Mouse (Mus musculus): ENCODE data around the gene Triap1.
A peak's percentile ranks its signal among the peaks of the same experiment; 100 is the strongest.
"Not testable (repeated sequence)": the region's sequence is repeated elsewhere in the genome, so short reads cannot be mapped to it uniquely, and the experiment has no call there.

Triap1 gene

GRCm38 (mm10) chr5:115333626-115334025, 7.4 kb upstream of the Triap1 start:
- DNase-seq (ENCODE audit: low read depth), result no peak

DNA sequence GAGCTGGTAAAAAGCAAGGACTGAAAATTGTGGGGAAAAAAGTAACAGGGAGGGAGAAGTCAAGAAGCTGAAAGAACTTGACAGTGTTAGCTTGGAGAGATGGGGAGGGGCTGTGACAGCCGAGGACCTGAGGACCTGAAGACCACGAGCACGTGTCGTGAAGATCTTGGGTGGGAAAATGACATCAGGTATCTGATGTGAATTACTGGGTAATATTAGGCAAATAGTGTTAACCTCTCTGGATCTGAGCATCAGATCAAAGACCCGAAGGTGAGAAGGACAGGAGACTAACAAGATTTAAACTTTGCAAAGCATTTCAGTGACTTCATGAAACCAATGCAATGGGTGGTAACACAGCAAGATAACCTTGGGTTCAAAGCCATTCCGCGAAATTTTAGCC, 1.0 kb upstream of the Triap1 start:
- DNase-seq (ENCODE audit: low read depth), result no peak

DNA sequence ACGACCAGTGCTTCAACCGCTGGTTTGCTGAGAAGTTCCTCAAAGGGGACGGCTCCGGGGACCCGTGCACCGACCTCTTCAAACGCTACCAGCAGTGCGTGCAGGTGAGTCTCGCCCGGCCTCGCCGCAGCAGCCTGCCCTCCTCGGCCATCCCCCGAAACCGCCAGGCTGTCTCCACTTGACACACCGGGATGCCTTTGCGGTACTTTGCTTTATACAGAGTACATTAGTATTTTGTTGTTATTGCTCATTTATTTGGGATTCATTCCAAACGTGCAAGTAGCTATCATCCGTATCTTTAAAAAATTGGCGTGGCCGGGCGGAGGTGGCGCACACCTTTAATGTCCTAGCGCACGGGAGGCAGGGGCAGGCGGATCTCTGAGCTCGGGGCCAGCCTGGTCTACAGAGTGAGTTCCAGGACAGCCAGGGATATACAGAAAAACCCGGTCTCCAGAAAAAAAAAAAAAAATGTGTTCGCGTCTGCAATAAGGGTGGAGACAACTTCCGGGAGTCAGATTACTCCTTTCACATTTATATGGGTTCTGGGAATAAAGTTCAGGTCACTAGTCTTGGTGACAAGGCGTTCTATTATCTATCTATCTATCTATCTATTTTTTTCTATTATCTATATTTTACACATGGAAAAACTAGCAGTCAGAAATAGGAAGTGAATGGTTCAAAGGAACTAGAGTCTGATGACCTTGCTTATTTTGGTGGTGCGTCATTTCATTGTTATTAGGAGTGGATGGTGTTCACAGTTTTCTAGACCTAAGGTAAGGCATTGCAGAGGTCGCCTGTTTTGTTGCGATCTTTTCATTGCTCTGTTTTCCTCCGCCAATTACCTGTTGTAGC, 515 bp downstream of the Triap1 start:
- DNase-seq (ENCODE audit: low read depth), result no peak

- DNase-seq (ENCODE audit: low read depth), result peak; percentile 86
These were observed 6.5 kb downstream of the Triap1 start for GRCm38 (mm10) chr5:115347564-115347963.

DNA sequence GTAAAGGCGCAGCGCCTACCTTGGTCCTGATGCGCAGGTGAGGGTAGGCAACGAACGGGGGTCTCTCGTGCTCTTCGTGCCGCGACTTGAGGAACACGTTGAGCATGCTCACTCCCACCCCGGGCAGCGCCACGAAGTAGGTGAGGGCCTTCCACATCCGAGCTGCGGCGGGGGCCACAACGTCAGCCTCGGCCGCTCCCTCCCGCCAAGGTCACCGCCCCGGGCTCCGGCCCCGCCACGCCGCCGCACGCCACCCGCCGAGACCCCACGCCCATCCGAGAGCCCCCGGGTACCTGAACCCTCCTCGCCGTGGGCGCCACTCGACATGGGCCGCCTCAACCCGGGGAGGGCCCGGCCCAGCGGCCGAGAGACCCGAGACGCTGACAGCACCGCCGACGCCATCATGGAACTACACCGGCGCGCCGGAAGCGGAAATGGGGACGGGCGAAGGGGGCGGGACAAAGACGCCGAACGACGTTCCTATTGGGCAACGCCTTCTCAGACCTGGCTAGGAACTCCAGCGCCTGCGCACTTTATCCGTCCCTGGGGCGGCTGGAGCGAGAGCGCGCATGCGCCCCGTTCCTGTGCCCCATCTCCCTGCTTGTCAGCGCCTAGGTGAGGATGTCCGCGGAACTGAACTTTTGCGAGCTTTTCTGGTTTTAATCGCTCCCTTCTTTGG, 7.7 kb downstream of the Triap1 start, which contains the start of gene Cox6a1:
TSS of gene Cox6a1 (minus strand) at position 436 of the 679 bp plus-strand sequence.
- peak; percentile 97 for DNase-seq (ENCODE audit: low read depth)

DNA sequence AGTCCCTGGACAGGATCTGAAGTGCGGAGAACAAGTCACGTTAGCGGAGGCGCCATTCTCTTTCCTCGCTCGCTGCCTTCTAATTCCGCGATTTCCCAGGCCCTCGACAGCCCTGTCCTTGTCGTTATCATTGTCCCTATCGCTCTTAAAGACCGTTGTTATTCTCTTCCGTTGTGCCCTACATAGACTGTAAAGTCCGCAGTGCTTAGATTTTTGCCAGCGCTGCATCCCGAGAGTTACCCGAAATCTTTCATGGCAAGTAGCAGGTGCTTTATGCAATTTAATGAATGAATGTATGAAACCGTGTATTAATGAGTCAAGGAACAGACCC, 8.2 kb downstream of the Triap1 start:
- DNase-seq (ENCODE audit: low read depth), result no peak

DNA sequence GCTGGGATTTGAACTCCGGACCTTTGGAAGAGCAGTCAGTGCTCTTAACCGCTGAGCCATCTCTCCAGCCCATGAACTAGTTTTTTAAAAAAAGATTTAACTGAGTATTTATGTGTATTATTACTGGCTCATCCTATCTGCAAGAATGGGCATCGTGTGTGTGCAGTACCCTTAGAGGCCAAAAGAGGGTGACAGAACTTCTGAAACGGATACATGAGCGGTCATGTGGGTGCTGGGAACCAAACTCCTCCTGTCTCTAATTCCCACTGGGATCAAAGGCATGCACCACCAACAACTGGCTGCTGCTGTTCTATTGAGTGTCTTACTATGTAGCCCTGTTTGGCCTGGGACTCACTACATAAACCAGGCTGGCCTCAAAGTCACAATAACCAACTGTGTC, 10.3 kb downstream of the Triap1 start:
- no peak for DNase-seq (ENCODE audit: low read depth)

DNA sequence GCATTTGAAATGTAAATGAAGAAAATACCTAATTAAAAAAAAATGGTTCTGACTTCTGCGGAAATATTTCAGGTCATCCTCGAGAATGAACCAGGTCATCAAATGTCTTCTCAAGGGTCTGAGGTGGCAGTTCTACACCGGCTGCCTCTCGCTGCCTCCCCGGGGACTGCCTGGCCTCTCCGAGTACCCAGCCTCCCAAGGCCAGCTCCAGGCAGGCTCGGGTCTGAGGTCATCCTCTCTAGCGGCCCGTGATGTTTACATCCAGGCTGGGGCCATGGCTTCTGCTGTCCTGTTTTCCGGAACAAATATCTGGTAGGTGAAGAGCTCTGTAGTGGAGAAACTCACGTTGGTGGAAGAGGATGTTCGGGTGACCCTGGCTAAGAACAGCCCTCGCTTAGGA, 14.0 kb downstream of the Triap1 start:
- DNase-seq (ENCODE audit: low read depth), result no peak

DNA sequence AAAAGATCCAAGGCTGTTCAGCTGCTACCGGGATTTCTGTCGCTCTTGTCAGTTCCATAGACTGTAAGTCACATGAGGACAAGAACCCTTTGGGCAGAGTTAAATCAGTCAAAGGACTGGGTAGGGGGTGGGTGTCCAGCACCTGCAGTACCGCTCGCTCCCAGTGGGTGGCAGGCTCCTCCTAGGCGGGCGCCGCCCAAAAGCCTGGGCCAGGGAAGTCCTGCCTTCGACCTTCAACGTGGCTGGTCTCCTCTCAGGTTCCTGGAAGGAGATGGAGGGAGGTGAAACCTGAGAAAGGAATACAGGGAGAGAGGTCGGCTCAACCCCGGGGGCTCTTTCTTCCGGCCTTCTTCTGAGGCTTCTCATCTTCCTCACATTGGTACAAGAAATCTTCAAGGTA, 17.8 kb downstream of the Triap1 start:
- DNase-seq (ENCODE audit: low read depth), result peak; percentile 57

DNA sequence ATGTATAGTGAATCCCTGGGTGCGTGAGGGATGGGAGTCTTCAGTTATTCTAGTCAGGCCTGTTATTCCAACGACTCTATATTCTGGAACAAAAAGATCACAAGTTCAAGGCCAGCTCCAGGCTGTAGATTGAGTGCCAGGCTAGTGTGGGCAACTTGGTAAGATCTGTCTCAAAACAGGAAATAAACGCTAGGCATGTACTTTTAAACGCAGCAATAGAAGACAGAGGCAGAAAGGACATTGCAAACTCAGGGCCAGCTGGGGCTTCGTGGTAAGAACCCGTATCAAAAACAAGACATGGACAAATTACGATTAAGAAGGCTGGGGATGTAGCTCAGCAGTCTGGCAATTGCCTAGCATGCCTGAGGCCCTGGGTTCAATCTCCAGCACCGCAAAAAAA, 18.4 kb downstream of the Triap1 start:
- no peak for DNase-seq (ENCODE audit: low read depth)

GRCm38 (mm10) chr5:115359851-115360372, 18.9 kb downstream of the Triap1 start:
- no peak for DNase-seq (ENCODE audit: low read depth)

- no peak for DNase-seq (ENCODE audit: low read depth)
These were observed 21.2 kb downstream of the Triap1 start for GRCm38 (mm10) chr5:115362216-115362615.

DNA sequence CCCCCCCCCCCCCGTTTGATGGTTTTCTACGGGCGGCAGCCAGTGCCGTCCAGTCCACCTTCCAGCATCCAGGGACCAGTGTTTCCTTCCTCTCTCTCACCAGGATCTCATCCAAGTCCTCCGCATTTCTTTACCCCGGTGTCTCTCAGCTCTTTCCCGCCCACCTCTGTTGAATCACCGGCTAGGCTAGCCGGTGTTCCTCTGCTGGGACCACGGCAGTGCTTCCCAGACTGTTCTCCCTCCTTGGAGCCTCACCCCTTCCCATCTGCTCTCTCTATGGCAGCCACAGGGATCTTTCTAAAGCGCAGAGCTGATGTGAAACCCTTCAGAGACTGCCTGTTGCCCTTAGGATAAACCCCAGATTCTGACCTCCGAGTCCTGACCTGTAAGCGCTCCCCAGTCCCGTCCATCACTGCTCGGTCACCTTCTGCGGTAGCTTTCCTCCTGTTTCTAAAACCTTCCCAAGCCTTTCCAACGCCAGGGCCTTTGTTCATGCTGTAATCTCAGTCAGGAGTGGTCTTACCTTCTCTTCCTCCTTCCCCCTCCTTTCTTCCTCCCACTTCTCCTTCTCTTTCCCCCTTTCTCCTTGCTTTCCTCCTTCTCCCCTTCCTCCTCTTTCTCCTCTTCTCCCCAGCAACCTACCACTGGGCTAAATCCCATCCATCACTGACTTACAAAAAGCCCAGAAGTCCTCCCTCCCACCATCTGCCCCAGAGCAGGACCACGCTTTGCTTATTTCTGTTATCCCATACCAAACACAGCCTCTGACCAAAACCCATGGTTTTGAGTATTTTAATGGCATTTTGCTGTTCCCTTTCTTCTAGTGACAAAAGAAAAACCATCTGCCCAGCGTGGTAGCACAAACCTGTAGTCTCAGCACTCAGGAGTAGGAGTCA, 22.0 kb downstream of the Triap1 start:
- no peak for DNase-seq (ENCODE audit: low read depth)

- DNase-seq (ENCODE audit: low read depth), result no peak
These were observed 23.8 kb downstream of the Triap1 start for GRCm38 (mm10) chr5:115364782-115365181.

- DNase-seq (ENCODE audit: low read depth), result no peak
These were observed 30.7 kb downstream of the Triap1 start for GRCm38 (mm10) chr5:115371736-115372135.

DNA sequence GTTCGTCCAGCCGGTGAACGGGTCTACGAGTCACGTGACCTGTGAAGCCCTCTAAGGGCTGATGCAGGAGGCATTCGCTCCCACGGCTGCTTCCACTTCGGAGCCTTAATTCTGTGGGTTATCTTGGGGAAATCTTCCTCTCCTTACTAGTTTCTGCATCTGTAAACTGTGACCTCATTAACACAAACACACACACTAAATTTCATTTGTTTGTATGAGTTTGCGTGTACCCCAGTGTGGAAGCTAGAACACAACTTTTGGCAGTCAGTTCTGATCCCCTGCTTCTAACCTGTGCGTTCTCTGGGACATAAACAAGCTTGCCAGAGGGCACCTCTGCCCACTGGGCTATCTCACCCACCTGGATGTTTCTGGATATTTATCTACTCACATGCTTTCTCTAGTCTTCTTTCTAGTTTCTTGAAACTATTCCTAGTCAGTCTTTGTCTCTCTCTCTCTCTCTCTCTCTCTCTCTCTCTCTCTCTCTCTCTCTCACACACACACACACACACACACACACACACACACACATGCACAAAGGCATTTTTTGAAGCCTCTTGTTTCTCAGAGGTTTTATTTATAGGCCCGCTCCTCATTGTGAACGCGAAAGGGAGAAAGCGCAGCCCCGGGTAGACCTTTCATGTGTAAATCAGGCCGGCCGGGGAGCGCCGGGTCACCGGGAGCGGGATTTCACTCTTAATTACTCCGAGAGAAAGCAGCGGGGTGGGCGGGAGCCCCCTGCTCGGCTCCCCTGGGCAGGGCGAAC, 32.6 kb downstream of the Triap1 start:
- no peak for DNase-seq (ENCODE audit: low read depth)

DNA sequence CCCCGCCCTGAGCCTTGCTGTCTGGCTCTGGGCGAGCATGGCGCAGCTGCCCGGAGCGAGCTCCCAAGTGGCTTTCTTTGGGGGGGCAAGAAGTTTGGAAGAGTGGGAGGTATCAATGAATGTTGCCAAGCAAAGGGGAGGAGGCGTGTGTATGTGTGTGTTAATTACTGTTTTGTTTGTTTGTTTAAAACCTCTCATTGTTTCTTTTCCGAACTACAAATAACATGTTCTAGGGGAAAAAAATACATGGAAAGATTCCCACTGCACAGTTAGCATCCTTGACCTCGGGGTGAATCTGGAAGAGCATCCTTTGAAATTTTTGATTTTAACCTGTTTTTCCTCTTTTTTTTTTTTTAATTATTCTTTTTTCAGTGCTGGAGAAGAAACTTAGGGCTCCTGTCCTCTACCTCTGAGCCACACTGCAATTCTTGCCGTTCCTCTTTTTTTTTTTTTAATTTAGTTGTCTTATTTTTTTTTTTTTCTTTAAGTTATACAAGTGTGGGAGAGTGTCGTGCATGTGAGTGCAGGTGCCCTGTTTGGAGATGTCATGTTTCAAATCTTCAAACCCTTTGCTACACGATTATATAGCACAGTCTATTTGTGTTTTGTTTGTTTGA, 33.3 kb downstream of the Triap1 start:
- DNase-seq (ENCODE audit: low read depth), result no peak

GRCm38 (mm10) chr5:115375436-115375835, 34.4 kb downstream of the Triap1 start:
- DNase-seq (ENCODE audit: low read depth), result no peak

- DNase-seq (ENCODE audit: low read depth), result not testable (repeated sequence)
These were observed 37.9 kb downstream of the Triap1 start for GRCm38 (mm10) chr5:115378882-115379281.

- DNase-seq (ENCODE audit: low read depth), result no peak
These were observed 50.9 kb downstream of the Triap1 start for GRCm38 (mm10) chr5:115391935-115392334.

GRCm38 (mm10) chr5:115392969-115393368, 51.9 kb downstream of the Triap1 start:
- no peak for DNase-seq (ENCODE audit: low read depth)

Measured in c-Kit-positive CD71-negative TER-119-negative erythroid progenitor cells, embryonic 14.5 days (primary cell).